Mouse (Mus musculus) limb, embryonic 14.5 days (tissue): ENCODE data around the gene Sh3gl1. TPM values are rescaled to one million over a fixed set of nuclear protein-coding genes. Genes with fewer than 3 reads are reported as not detected.

Experiments used
- ATAC-seq: fragments of 200-750 bp; cut with Nextera tagmentation; 2 replicates; pipeline ENCODE4 v1.8.0; 2017; ENCODE audit warnings: low read depth, moderate number of reproducible peaks, moderate TSS enrichment; ENCODE audit not compliant: low FRiP score
- DNase-seq: peaks from one replicate; pipeline ENCODE4 v3.0.0-alpha.2; 2015; ENCODE audit warnings: low spot score
- H3K27ac ChIP-seq: fragments of 300-500 bp; sonication (generic); replicated peaks from 2 replicates; pipeline ENCODE4 v1.5.1; 2014; ENCODE audit warnings: low read depth, mild to moderate bottlenecking, low read length, moderate library complexity, mixed read lengths
- H3K27me3 ChIP-seq: fragments of 300-500 bp; sonication (generic); 2 replicates; pipeline ENCODE4 v1.6.1; 2014; ENCODE audit warnings: low read length, mixed read lengths; ENCODE audit not compliant: control insufficient read depth, insufficient read depth
- H3K36me3 ChIP-seq: fragments of 300-500 bp; sonication (generic); 2 replicates; pipeline ENCODE4 v1.6.1; 2014; ENCODE audit warnings: mild to moderate bottlenecking, low read length, moderate library complexity, mixed read lengths; ENCODE audit not compliant: control insufficient read depth, insufficient read depth
- H3K4me1 ChIP-seq: fragments of 300-500 bp; sonication (generic); 2 replicates; pipeline ENCODE4 v1.6.1; 2014; ENCODE audit warnings: antibody characterized with exemption, low read length, mixed read lengths; ENCODE audit not compliant: control insufficient read depth, insufficient read depth
- H3K4me2 ChIP-seq: fragments of 300-500 bp; sonication (generic); replicated peaks from 2 replicates; pipeline ENCODE4 v1.6.1; 2014; ENCODE audit warnings: low read depth, mild to moderate bottlenecking, low read length, moderate library complexity; ENCODE audit not compliant: severe bottlenecking
- H3K4me3 ChIP-seq: fragments of 300-500 bp; sonication (generic); replicated peaks from 2 replicates; pipeline ENCODE4 v1.5.1; 2014; ENCODE audit warnings: low read length
- H3K9ac ChIP-seq: fragments of 300-500 bp; sonication (generic); 2 replicates; pipeline ENCODE4 v1.6.1; 2014; ENCODE audit warnings: mild to moderate bottlenecking, low read depth, low read length, moderate library complexity; ENCODE audit not compliant: severe bottlenecking
- H3K9me3 ChIP-seq: fragments of 300-500 bp; sonication (generic); 2 replicates; pipeline ENCODE4 v1.6.1; 2016; ENCODE audit warnings: low read length; ENCODE audit not compliant: control insufficient read depth
- POLR2A ChIP-seq: fragments of 200-500 bp; IDR thresholded peaks from 2 replicates; pipeline ENCODE4 v1.8.0; 2012; ENCODE audit warnings: inconsistent platforms, mild to moderate bottlenecking, moderate library complexity, borderline replicate concordance; ENCODE audit not compliant: insufficient read depth, insufficient read length; ENCODE audit errors: extremely low read depth
- WGBS: fragments of 180-500 bp; shearing (Covaris S2); extraction: QIAGEN DNeasy Blood & Tissue Kit; methylation state at CpG from one replicate; pipeline ENCODE4 v1.1.7; 2014; 5-methylcytosine and 5-hydroxymethylcytosine counted together
- polyA plus RNA-seq, 2 experiments: library from polyadenylated mRNA; depleted of rRNA in 1 of 2; stranded (reverse) in 1 of 2; unstranded in 1 of 2; fragments of >200 nt; fragmentation: Nextera tagmentation in 1 of 2; extraction: Ambion mirVana in 1 of 2; gene quantifications; 2 replicates each; pipeline versions ENCODE4 v1.2.1 to v1.2.3; 2012 to 2014

The Sh3gl1 gene
- polyA plus RNA-seq, 2 experiments = 166 to 176 TPM

- Histone ChIP-seq H3K4me1 (peaks cover 31% of the 10 kb centered on the region), H3K4me3 (no peak overlapping the region), H3K27me3 (no peaks in the 10 kb centered on the region), H3K27ac (no peak overlapping the region), H3K9ac (no peak overlapping the region), H3K4me2 (no peak overlapping the region), H3K9me3 (no peaks in the 10 kb centered on the region), H3K36me3 (peaks cover 17% of the 10 kb centered on the region)
- no peak for DNase-seq
- TF ChIP-seq POLR2A = no peak
- 91% methylated on average over 5 of the region's 5 CpGs for WGBS
- no peak for ATAC-seq
Observed at GRCm38 (mm10) chr17:56077523-56077922, 41.1 kb upstream of the Sh3gl1 start.

- DNase-seq = peak; percentile 97
Observed at GRCm38 (mm10) chr17:56074827-56075208, 38.4 kb upstream of the Sh3gl1 start, which contains the start of gene Ubxn6. Gene Ubxn6, minus strand, starts transcription at chr17:56075028.

GRCm38 (mm10) chr17:56074097-56074826, 37.8 kb upstream of the Sh3gl1 start:
- Histone ChIP-seq H3K4me3 (peak overlapping the region; percentile 80), H3K9me3 (no peaks in the 10 kb centered on the region), H3K4me1 (peaks cover 12% of the 10 kb centered on the region; the same call in 1 of the 2 replicates), H3K4me2 (peak overlapping the region; percentile 66), H3K27me3 (no peaks in the 10 kb centered on the region), H3K36me3 (peaks cover 39% of the 10 kb centered on the region), H3K27ac (peak overlapping the region; percentile 92), H3K9ac (peak overlapping the region; percentile 78)
- peak; percentile 84 for DNase-seq
- TF ChIP-seq POLR2A = no peak
- ATAC-seq = peak; percentile 28; the same call in 1 of the 2 replicates
- WGBS = 10% methylated on average over 22 of the region's 22 CpGs

More at GRCm38 (mm10) chr17:56074827-56075208, 38.4 kb upstream of the Sh3gl1 start, which contains the start of gene Ubxn6:
- WGBS = 0% methylated on average over 35 of the region's 35 CpGs
- peak within 1 kb of the TSS; percentile 66 for H3K4me2 ChIP-seq
- H3K4me1 ChIP-seq = peaks cover 12% of the 10 kb centered on the region; the same call in 1 of the 2 replicates
- ATAC-seq = peak; percentile 17
- H3K9me3 ChIP-seq = no peaks in the 10 kb centered on the region
- peak; percentile 64; the same call in 1 of the 2 replicates for TF ChIP-seq POLR2A
- H3K27ac ChIP-seq = peak within 1 kb of the TSS; percentile 92
- no peaks in the 10 kb centered on the region for H3K27me3 ChIP-seq
- H3K9ac ChIP-seq = peak within 1 kb of the TSS; percentile 78
- peak within 1 kb of the TSS; percentile 80 for H3K4me3 ChIP-seq
- peaks cover 34% of the 10 kb centered on the region for H3K36me3 ChIP-seq

GRCm38 (mm10) chr17:56072243-56072642, 35.8 kb upstream of the Sh3gl1 start:
- Histone ChIP-seq H3K36me3 (peaks cover 59% of the 10 kb centered on the region), H3K9ac (no peak overlapping the region), H3K27me3 (no peaks in the 10 kb centered on the region), H3K9me3 (no peaks in the 10 kb centered on the region), H3K4me3 (no peak overlapping the region), H3K4me2 (no peak overlapping the region), H3K4me1 (peaks cover 12% of the 10 kb centered on the region; the same call in 1 of the 2 replicates), H3K27ac (no peak overlapping the region)
- TF ChIP-seq POLR2A = no peak
- no peak for ATAC-seq
- 88% methylated on average over 5 of the region's 5 CpGs for WGBS
- DNase-seq = no peak

- no peaks in the 10 kb centered on the region for H3K9me3 ChIP-seq
- no peak overlapping the region for H3K4me2 ChIP-seq
- no peak overlapping the region for H3K9ac ChIP-seq
- H3K4me1 ChIP-seq = peaks cover 12% of the 10 kb centered on the region; the same call in 1 of the 2 replicates
- no peak overlapping the region for H3K4me3 ChIP-seq
- H3K27me3 ChIP-seq = no peaks in the 10 kb centered on the region
- peaks cover 70% of the 10 kb centered on the region for H3K36me3 ChIP-seq
- H3K27ac ChIP-seq = no peak overlapping the region
- ATAC-seq = no peak
- DNase-seq = no peak
- TF ChIP-seq POLR2A = no peak
Observed at GRCm38 (mm10) chr17:56071126-56071525, 34.7 kb upstream of the Sh3gl1 start.
